Mouse (Mus musculus) brown adipose tissue, adult 24 weeks (tissue): ENCODE results near the gene Inf2. TPM values are rescaled to one million over a fixed set of nuclear protein-coding genes. Genes with fewer than 3 reads are reported as not detected.
A peak's percentile ranks its signal among the peaks of the same experiment; 100 is the strongest.

Experiments
- H3K27ac ChIP-seq: fragments of 200-500 bp; replicated peaks from 2 replicates; pipeline ENCODE4 v1.5.1; 2012; ENCODE audit warnings: low read depth, mild to moderate bottlenecking, low read length
- H3K4me1 ChIP-seq: fragments of 200-500 bp; 2 replicates; pipeline ENCODE4 v1.6.1; 2012; ENCODE audit warnings: low read length, mixed read lengths; ENCODE audit not compliant: control insufficient read depth, insufficient read depth, insufficient read length
- H3K4me3 ChIP-seq: fragments of 200-500 bp; 2 replicates; pipeline ENCODE4 v1.5.1; 2012; ENCODE audit warnings: low read depth, mild to moderate bottlenecking, low read length, moderate library complexity; ENCODE audit not compliant: insufficient read depth
- polyA plus RNA-seq: library from polyadenylated mRNA; stranded (reverse); fragments of >200 nt; gene quantifications from 2 replicates; pipeline ENCODE4 v1.2.4, GENCODE M21; 2012; ENCODE audit not compliant: missing spikeins, insufficient read depth, insufficient read length

The Inf2 gene
- polyA plus RNA-seq, 1 experiment, result 13.5 TPM

DNA sequence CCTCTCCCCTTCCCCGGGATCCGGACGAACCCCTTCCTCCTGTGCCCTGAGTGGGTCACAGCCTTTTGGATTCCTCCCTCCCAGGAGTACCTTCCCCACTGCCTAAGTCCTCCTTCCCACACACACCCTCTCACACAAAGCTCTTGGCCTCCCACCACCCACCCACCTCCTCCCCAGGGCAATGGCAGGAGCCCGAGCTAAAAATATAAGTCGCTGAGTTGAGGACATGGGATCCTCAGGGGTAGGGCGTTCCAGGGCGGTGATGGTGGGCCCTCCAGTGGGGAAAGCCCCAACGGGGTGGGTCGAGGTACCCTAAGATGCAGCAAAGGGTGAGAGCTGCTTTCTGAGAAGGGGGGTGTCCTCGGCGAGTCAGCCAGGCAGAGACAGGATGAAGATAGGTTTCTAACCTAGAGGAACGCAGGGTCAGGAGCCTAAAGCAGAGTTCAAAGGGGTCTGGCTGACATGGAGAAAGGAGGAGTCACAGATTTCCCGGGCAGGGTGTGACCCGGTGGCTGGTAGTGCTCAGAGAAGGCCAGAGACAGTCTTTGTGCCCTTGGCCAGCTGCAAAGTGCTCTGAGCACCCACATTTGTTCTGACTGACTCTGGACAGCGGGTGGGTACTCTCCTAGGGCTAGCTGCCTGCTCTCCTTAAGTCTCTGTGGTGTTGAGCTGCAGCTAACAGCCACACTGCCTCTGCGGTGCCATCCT, 31.9 kb downstream of the Inf2 start:
- Histone ChIP-seq H3K4me1 (peaks cover 10% of the 10 kb centered on the region), H3K27ac (peak overlapping the region; percentile 1), H3K4me3 (peak overlapping the region; percentile 69)

DNA sequence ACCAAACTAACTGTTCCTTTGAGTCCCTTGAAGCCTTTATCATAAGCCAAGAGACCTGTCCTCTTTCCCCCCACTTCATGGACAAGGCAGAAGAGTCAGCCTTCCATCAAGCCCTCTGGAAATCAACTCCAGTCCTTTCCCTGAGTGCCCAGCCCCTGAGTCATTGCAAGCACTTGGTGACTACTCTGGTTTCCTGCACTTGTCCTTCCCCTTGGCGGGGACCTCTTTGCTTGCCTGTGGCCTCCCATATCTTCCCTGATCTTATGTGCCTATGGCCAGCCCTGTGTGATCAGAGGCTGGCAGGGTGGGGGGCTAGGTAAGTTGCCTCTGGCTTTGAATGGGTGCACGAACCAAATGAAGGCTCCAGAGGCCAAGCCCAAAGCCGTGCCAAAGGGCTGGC, 33.3 kb downstream of the Inf2 start:
- Histone ChIP-seq H3K27ac (no peak overlapping the region), H3K4me1 (peaks cover 10% of the 10 kb centered on the region), H3K4me3 (no peak overlapping the region)

DNA sequence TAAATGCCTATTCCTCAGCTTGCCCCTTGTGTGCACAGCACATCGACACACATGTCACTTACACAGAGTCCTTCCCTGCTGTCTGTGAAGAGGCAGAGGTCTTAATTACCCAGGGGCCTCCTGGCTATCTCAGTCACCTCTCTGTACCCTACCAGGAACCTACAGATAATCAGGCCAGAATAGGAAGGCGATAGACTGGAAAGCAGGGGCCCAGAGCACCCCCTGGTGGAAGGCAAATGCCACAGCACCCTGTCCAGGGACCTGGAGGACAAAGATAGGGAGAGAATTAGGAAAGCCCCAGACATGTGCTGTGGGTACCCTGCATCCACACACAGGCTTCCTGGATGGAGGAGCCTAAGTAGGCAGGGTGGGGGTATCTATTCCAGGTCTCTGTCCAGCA, 35.2 kb downstream of the Inf2 start:
- H3K27ac ChIP-seq, result no peak overlapping the region
- H3K4me1 ChIP-seq, result peaks cover 13% of the 10 kb centered on the region
- no peak overlapping the region for H3K4me3 ChIP-seq

DNA sequence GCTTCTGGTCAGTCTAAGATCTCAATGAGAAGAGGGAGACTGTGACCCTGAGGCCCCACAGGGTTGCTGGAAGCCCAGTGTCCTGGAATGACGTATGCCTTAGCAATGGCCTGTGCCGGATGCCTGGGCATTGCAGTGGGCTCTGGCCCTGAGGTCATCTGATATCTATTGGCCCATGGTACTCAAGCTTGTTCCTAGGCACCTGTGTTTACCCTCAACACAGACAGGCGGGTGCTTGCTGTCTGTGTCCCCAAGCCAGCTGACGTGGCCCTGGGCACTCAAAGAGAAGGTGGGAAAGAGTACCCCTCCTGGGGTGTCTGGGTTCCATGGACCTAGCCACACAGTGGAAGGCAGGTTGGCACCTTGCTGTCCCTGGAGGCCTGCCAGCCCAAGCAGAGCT, 37.1 kb downstream of the Inf2 start:
- Histone ChIP-seq H3K27ac (no peak overlapping the region), H3K4me3 (no peak overlapping the region), H3K4me1 (peaks cover 15% of the 10 kb centered on the region)

DNA sequence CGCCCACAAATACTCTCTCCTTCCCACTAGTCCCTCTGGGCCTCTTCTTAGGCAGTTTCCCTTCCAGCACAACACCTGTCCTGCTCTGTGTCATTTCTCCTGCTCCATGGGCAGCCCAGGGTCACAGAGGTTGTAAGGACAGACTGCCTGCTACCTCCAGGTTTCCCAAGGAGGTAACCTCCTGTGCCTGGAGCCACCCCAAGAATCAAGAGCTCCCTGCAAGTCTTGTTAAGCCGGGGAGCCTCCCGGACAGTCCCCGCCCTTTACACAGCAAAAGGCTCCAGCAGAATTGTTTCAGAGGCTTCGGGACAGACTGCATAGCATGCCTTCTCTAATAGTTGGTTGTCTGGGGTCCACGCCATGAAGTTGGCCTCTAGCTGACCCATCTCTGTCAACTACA, 37.9 kb downstream of the Inf2 start:
- Histone ChIP-seq H3K4me3 (no peak overlapping the region), H3K4me1 (peaks cover 15% of the 10 kb centered on the region), H3K27ac (no peak overlapping the region)

DNA sequence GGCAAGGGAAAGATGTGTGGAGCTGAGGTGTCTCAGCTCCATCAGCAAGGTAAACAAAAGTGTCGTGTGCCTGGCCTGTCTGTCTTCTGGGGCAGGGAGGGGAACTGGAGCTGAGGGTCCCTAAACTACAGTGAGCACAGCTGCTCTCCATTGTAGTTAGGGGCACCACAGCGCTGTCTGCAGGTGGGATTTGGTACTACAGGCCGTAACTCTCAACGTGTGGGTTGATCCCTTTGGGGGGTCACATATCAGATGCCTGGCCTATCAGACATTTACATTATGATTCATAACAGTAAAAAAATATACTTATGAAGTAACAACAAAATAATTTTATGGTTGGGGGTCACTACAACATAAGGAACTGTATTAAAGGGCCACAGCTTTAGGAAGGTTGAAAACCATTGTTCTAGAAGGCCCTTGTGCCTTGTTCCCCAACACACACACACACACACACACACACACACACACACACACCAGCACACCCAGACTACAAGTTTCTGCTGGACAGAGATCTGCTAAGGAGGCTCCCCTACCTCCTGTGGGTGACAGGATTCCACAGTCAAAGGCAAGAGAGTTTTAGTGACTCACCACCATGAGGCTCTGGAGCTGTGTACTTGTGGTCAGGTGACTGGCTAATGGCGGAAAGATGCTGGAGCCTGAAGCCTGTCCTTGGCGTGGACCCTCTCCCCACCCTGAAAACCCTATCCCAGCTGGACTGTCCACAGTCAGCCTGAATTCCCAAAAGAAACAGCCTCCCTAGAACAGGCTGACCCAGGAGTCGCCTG, 38.7 kb downstream of the Inf2 start:
- Histone ChIP-seq H3K4me1 (peaks cover 15% of the 10 kb centered on the region), H3K4me3 (no peak overlapping the region), H3K27ac (no peak overlapping the region)

DNA sequence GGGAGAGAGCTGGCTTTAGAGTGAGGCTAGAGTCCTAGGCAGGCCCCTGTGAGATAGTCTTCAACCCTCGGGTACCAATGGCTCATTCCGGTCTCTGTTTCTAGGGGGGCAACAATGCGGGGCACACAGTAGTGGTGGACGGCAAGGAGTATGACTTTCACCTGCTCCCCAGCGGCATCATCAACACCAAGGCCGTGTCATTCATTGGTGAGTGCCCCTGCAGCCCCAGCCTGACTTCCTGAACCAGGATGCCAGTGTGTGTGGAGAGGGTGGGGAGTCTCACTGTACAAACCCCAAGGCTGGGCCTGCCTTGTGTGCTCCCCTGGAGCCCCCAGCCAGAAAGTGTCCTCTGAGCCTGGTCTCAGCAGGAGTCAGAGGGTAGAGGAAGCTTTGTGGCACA, 39.6 kb downstream of the Inf2 start:
- peak overlapping the region; percentile 29; the same call in 1 of the 2 replicates for H3K27ac ChIP-seq
- H3K4me3 ChIP-seq, result no peak overlapping the region
- peaks cover 15% of the 10 kb centered on the region for H3K4me1 ChIP-seq

DNA sequence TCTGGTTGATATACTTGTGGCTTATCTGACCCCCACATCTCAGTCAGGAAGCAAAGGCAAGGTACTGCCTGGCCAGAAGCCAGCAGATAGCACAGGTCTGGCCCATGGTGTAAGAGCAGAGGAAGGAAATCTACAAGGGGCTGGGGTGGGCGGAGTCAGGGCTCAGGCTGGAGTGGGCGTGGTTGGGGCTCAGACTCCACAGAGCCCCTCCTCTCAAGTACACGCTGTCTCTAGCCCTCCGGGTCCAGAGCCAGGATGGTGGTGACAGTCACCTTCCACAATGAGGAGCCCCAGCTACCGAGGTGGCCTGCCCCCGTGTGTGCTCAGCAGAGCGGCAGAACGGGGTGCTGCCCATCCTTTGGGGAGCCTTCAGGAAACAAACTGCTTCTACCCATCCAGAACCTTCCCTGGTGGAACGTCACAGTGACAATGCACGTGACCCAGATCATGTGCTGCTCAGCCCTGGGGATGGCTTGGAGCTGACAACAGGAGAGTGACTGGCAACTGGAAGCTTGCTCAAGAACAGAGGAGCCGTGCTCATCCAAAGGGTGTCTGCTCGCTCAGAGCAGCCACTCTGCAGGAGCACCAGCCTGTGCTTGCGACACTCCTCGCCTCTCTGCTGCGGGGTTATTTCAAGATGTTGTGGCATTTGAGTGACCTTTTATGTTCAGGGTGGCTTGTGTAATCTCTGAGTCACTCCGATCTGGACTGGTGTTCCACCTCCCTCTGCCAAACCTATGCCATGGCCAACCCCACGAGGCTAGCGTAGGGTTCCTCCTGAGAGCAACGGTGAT, 40.5 kb downstream of the Inf2 start:
- Histone ChIP-seq H3K4me1 (peaks cover 15% of the 10 kb centered on the region), H3K27ac (peak overlapping the region; percentile 69), H3K4me3 (peak overlapping the region; percentile 19)

DNA sequence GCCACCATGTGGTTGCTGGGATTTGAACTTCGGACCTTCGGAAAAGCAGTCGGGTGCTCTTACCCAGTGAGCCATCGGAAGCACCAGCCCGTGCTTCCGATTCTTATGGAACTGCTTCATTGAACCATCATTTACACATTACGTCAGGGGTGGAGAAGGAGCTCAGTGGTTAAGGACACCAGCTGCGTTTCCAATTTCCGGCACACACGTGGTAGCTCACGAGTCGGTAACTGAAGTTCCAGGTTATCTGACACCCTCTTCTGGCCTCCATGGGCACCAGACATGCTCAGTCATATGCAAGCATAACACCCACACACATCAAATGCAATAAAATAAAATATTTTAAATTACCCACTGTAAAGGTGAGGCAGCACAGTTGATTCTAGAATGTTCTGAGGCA, 41.4 kb downstream of the Inf2 start:
- Histone ChIP-seq H3K27ac (peak overlapping the region; percentile 15; the same call in 1 of the 2 replicates), H3K4me3 (no peak overlapping the region), H3K4me1 (peaks cover 15% of the 10 kb centered on the region)

DNA sequence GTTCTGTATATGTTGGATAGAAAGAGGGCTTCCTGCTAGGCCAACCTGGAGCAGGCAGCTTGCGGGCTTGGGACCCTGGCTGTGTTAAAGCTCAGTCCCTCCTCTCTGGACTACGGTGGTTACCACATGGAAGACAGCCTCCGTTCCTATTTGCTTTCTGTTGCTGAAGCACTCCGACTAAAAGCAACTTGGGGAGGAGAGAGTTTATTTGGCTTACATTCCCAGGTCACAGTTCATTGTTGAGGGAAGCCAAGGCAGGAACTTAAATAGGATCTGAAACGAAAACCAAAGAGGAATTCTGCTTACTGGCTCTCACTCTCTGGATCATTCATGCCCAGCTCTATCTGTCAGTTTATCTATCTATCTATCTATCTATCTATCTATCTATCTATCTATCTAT, 42.2 kb downstream of the Inf2 start:
- Histone ChIP-seq H3K4me3 (no peak overlapping the region), H3K27ac (peak overlapping the region; percentile 13), H3K4me1 (peaks cover 15% of the 10 kb centered on the region)

DNA sequence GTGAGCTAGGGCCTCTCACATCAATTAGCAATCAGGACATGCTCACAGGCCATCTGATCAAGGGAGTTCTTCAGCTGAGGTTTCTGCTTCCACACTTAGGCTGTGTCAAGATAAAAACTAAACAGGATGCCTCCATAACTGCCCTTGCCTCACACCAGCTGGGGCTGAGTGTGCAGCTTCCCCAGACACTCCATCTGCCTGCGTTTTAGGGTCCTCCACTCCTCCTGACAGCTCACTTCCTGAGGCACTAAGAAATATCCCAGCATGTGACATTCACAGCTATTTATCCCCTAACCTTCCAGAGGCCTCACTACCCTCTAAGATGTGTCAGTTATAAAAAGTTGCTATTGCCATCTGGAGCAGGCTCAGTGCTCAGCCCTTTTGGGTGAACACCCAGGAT, 42.9 kb downstream of the Inf2 start:
- Histone ChIP-seq H3K27ac (no peak overlapping the region), H3K4me3 (no peak overlapping the region), H3K4me1 (peaks cover 15% of the 10 kb centered on the region)

DNA sequence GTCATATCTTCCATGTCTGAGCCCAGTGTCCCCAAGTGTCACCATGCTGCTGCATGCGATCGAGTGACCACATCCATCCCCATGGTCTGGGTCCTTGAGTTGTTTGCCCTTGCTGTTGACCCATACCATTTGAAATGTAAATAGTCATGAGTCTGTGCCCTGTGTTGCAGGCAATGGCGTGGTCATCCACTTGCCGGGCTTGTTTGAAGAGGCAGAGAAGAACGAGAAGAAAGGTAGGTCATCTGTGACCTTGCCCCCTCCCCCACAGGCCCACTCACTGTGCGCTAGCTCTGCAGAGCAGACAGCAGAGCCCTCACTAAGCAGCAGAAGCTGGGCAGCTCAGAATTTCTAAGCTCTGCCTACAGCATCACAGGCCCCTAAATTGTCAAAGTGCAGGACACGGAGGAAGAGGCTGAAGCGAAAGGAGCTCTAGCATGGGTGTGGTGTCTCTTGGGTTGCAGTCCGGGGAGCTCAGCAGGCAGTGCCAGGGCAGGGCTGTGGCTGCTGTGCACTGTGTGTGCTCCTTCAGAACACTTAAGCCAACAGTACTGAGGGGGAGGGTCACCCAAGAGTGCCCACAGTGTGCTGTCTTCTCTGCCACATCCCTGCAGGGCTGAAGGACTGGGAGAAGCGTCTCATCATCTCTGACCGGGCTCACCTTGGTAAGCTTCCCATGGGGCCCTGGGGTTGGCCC, 43.6 kb downstream of the Inf2 start:
- H3K4me3 ChIP-seq, result no peak overlapping the region
- peak overlapping the region; percentile 64 for H3K27ac ChIP-seq

DNA sequence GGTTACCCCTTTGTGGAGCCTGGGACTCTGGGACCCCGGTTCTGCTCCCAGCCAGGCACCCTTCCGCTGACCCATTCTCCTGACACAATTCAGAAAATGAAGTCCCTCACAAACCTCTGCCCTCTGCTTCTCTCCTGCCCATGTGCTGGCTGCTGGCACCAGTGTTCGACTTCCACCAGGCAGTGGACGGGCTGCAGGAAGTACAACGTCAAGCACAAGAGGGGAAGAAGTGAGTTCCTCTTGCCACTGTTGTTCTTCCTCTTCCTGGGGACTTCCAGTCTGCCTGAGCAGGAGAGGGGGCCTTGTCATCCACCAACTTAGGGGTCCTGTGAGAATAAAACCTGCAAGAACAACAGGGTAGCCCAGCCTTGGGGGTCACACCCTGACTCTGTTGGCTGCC, 44.3 kb downstream of the Inf2 start:
- H3K4me1 ChIP-seq, result peaks cover 15% of the 10 kb centered on the region
- peak overlapping the region; percentile 64 for H3K27ac ChIP-seq
- H3K4me3 ChIP-seq, result no peak overlapping the region

More for the DNA sequence above, 43.6 kb downstream of the Inf2 start:
- H3K4me1 ChIP-seq, result peaks cover 15% of the 10 kb centered on the region

DNA sequence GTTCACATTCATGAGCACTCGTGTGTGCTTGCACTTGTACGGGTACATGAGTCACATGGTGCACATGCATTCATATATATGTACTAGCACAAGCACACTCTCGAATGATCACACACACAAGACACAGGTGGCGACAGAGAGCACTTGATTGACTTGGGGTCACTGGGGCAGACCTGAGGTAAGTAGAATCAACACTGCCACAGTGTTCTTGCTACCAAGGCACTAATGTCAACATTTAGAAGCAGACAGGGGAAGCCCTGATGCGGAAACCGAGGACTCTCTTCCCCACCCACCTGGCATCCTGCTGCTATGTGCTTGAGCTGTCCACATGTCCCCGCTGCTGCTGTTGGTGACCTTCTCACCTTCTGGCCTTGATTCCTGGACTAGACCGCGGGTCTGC, 45.1 kb downstream of the Inf2 start:
- peaks cover 13% of the 10 kb centered on the region for H3K4me1 ChIP-seq
- H3K4me3 ChIP-seq, result no peak overlapping the region
- peak overlapping the region; percentile 40; the same call in 1 of the 2 replicates for H3K27ac ChIP-seq

DNA sequence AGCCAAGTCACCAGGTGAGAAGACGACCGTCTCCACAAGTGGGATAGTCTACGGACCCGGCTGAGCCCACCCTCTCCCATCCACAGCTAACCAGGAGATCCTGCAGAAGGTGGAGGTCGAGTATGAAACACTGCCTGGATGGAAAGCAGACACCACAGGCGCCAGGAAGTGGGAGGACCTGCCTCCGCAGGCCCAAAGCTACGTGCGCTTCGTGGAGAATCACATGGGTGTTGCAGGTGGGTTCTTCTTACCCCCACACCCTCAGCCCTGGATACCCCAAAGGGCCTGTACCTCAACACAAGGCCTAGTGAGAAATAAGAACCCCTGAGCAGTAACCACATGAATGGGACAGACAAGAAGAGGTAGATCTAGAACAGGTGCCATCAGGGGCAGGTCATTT, 50.9 kb downstream of the Inf2 start:
- no peaks in the 10 kb centered on the region for H3K4me1 ChIP-seq
- no peak overlapping the region for H3K27ac ChIP-seq

More for the DNA sequence above, 50.9 kb downstream of the Inf2 start:
- no peak overlapping the region for H3K4me3 ChIP-seq
